Mouse (Mus musculus): ENCODE data around the gene Hist1h3e. TPM values are rescaled to one million over a fixed set of nuclear protein-coding genes. Genes with fewer than 3 reads are reported as not detected.
"Not testable (repeated sequence)": the region's sequence is repeated elsewhere in the genome, so short reads cannot be mapped to it uniquely, and the experiment has no call there.

The Hist1h3e gene
- total RNA-seq (2021): 10 to 100 TPM; 11.9 to 17.0 TPM
- long read RNA-seq, experiment 1, partial matches to known transcripts: 0 of 1 reads
- long read RNA-seq, experiment 1, other reads (novel, unspliced or antisense): 0 of 1 reads
- long read RNA-seq, experiment 2, partial matches to known transcripts: 0 of 2 reads
- long read RNA-seq, experiment 2, other reads (novel, unspliced or antisense): 0 of 2 reads

DNA sequence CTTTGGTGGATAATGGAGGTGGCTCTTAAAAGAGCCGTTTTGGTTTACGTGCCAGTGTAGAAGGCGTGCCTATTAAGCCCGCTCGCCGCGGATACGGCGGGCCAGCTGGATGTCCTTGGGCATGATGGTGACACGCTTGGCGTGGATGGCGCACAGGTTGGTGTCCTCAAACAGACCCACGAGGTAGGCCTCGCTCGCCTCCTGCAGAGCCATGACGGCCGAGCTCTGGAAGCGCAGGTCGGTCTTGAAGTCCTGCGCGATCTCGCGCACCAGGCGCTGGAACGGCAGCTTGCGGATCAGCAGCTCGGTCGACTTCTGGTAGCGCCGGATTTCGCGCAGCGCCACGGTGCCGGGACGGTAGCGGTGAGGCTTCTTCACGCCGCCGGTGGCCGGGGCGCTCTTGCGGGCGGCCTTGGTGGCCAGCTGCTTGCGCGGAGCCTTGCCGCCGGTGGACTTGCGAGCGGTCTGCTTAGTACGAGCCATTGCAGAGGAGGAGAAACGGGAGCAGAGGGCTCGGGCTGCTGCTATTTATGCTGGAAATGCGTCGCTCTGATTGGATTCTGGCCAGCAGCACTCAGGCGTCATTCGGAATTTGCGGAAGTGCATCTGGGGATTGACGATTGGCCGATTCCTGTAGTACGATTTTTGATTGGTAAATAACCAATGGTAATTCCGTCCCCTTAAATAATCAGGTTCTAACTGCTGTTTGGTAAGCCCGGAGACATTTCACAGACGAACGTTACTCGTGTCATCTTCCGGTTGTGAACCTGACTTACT lies at the start of gene Hist1h3e:
Gene Hist1h3e, minus strand, starts transcription at position 487 of the 777 bp plus-strand sequence.
- peak; percentile 83 to 88 for DNase-seq
- intact Hi-C loops (cut with DNase I): not testable (repeated sequence)

DNA sequence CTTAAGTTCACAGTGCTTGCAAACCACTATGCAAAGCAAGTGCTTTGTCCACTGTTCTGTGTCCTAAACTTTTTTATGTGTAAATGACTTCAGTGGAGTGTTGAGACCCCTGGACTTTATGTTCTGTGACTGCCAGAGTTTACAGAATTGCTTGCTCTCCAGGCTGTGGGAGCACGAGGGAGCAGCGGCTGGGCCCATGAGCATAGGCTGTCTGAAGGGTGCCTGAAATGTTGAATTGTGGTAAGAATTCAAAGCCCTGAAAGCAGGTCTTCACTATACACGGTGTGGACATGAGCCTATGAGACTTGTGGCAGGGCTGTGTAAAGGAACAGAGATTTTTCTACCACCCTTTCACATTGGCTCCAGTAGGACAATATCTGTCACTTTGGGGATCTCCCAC lies 49.5 kb upstream of the Hist1h3e start:
- intact Hi-C loops (cut with DNase I): loop anchor here (10.0 kb wide), 1 partner anchor 1787 kb away; no protein-coding TSS in a partner anchor
- DNase-seq: no peak

DNA sequence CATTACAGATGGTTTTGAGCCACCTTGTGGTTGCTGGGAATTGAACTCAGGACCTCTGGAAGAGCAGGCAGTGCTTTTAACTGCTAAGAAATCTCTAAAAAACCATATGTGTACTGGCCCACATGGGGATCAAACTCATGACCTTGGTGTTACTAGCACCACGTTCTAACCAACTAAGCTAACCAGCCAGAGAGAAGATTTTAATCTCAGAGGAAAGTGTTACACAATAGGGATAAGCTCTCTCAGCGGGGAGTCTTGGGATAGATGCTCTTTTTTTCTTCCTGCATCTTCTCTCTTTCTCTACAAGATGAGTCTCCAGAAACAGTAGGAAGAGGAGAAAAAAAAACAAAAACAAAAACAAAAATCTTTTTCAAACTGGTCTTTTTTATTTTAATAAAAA lies 48.2 kb upstream of the Hist1h3e start:
- intact Hi-C loops (cut with DNase I): loop anchor here (10.0 kb wide), 1 partner anchor 1786 kb away; no protein-coding TSS in a partner anchor
- DNase-seq: no peak

DNA sequence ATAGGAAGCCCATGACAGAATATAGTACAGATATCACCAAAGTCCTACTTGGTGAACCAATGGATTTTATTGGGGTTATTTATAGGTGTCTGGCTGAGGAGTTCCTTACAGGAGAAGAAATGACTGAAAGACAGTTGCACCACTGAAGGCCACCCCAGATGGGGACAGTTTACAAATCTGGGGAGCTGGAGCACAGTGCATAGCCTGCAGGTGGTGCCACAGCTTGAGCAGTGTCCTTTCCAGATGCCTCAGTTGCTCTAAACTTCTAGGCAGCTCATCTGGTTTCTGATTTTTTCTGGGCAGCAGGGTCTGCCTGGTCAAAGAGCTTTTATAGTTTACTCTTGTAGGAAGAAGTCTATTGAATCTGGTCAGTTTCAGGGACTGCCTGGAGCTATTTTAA lies 47.7 kb upstream of the Hist1h3e start:
- intact Hi-C loops (cut with DNase I): loop anchor here (10.0 kb wide), 1 partner anchor 1785 kb away; no protein-coding TSS in a partner anchor

DNA sequence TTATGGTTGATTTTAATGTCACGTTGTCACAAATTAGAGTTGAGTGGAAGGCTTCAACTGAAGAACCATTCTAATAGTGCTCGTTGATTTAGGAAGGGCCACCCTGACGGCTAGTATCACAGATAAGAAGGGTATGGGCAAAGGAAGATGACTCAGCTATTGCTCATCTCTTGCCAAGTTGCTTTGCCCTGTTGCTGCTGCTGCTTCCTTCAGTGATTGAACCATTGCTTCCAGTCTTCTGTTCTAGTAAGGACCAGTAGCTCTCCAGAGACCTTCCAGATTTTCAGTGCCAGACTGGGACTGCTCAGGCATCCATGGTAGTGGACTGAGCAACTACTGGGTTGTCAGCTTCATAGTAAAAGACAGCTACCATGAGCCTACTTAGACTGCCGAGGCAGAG lies 47.0 kb upstream of the Hist1h3e start:
- intact Hi-C loops (cut with DNase I): no loop called here
- no peak for DNase-seq

More for the DNA sequence above, 47.7 kb upstream of the Hist1h3e start:
- no peak for DNase-seq

DNA sequence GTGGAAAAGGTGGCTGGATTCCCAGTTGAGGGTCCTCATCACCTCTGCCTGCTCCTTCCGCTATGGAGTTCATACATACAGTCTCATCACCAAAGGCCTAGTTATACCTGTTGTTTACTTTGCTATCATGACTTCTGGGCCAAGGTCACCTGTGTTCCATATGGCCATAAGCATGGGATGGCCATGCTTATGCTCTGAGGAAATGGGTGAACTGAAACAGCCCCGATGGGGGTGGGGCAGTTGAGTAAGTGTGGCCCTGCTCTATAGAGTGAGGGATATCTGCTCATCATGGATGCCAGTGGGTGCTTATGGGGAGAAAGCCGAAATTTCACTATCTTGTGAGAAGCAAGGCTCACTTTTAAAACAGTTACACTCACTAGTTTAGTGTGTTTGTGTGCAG lies 42.9 kb upstream of the Hist1h3e start:
- no peak for DNase-seq
- intact Hi-C loops (cut with DNase I): no loop called here

DNA sequence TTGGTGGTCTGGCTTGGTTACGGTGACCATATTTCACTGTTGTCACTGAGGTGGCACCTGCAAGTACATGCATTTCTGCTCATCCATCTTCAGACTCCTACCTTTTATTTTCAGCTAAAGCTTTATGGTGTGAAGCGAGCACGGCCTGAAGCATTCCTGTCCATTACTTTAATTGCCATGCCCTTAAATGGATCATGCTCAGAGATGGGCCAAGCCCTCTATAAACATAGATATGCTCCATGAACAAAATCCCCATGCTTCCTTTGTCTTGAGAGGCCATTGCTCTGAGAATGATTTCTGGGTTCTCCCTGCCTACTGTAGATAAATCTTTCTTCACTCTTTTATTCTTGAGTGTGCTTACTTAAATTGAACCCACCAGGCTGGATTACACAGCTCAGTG lies 42.3 kb upstream of the Hist1h3e start:
- no peak for DNase-seq
- intact Hi-C loops (cut with DNase I): no loop called here

DNA sequence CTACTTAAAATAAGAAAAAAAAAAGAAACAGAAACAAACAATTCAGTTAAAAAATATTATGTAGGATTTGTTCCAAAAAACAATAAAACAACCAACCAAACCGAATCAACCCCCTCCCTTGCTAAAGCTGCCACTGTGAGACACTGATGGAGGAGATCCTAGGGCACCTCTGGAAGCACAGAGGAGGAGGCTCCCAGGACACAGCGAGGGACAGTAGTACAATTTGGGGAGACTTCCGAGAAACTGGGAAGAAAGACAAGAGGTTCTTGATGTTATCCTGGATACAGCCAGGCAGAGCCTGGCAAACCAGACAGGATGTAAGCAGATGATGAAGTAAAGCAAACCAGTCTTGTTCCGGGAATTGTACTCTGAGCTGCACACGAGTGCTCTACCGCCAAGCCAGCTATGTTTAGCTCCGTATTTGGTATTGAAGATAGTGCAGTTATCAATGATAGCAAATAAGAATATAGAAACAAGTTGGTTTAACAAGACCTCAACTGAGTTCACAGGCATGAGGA lies 41.1 kb upstream of the Hist1h3e start:
- intact Hi-C loops (cut with DNase I): no loop called here
- no peak for DNase-seq

DNA sequence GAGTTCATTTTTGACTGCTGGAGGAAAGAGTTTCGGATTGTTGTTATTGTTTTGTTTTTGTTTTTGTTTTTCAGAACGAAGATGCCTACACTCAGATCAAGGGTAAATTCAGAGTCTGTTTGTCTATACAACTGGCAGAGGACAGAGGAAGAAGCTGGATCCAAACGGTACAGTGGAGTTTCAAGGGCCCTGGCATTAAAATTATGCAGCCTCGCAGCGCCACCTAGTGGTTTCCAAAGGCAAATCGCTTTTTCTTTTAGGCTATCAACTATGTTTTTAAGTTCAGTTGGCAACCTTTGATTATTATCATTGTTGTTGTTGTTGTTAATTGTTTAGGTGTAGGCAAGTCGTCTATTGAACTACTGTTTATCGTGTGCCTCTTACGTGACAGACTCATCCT lies 35.8 kb upstream of the Hist1h3e start:
- DNase-seq: peak; percentile 64 to 66
- intact Hi-C loops (cut with DNase I): loop anchor here (2.0 kb wide), 1 partner anchor 173 kb away; no protein-coding TSS in a partner anchor

DNA sequence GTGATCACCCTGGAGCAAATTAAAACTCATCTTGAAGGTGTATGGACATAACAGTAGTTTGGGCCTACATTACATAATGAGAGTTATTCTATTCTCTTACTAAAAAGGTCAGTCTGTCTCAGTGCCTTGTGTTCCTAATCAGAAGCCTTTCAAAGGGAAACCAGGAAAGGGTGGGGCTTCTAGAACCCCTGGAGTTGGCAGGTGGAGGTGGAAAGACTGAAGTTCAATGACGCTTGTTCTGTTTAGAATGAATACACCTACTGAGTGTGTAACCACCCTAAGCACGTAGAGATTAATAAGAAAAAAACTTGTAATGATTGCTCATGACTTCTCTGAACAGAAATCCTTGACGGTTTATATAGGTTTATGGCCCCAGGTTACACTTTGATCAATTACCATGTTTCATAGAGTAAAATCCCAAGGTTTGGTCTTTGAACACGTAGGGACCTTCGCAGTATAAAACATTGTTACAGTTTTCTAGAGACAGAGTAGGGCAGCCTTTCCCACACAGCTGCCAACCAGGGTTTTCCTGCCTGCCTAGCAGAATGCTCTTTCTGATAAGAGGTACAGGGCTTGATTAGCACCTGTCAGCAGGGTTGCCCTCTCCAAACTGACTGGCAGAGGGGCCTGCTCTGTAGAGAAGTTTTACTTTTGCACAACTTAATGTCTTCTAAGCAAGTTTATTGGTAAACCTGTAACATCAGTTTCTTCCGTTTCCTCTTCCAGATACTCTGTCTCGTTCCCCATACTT lies 33.6 kb upstream of the Hist1h3e start:
- no peak for DNase-seq
- intact Hi-C loops (cut with DNase I): loop anchor here (2.0 kb wide), 1 partner anchor 171 kb away; no protein-coding TSS in a partner anchor

DNA sequence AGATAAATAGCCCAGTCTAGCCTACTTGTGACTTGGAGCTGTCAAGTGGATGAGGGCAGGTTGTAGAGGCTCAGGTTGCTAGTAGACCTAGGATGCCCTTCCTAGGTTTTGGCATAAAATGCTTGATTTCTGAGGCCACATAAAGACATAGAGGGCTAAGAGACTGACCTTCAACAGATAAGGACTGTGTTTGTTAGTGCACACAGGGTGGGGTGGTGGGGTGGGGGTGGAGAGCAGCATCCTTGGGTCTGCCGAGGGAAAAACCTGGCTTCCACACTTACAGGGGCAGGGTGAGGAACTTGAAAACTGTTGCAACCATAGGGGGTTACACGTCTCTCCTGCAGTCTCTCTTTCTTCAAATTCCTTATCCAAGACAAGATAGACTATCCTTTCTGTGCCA lies 33.0 kb upstream of the Hist1h3e start:
- no peak for DNase-seq
- intact Hi-C loops (cut with DNase I): no loop called here

DNA sequence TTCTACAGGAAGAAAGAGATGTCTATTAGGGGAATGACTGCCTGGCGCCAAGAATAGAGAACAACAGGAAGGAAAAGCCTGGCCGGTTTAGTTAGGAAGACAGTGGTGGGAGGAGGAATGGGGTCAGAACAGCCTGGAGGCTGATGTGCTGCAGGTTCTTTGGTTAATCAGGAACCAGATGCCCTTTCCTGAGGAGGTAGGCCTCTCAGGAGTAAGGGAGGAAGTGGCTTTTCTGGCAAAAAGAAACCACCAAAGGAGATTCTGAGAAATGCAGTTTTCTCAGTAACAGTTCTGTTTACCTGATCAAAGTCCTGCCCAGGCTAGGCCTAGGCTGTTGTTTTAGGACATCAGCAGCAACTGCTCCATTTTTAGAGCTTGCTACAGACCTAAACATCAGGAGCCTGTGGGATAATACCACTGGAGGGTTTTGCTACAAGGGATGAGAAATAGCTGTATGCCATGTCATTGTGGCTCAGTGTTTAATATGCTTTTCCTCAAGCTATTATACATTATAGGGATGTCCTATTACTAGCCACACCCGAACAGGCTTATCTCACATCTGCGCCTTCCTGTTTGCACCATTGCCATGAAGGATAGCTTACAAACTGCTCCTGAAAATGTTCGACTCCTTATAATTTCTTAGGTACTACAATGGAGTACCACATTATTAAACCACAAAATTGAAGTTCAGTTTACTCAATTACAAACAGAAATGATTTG lies 31.0 kb upstream of the Hist1h3e start:
- intact Hi-C loops (cut with DNase I): no loop called here
- no peak for DNase-seq

DNA sequence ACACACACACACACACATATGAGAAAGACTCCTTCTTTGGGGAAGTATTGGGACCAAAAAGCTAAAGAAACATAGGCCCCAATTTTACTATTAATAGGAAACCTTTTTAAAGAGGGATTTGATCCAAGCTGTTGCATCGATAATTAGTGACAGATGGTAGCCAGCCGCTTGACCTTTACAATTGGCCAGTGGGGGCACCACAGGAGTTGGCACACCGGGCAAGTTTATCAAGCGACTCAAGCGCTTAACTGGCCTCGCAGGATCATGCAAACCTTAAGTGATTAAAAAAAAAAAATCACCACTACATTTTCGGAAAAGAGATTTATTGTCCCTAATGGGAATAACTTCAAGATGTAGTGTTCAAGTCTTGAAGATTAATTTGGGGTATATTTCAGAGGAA lies 30.4 kb upstream of the Hist1h3e start:
- DNase-seq: no peak
- intact Hi-C loops (cut with DNase I): no loop called here

DNA sequence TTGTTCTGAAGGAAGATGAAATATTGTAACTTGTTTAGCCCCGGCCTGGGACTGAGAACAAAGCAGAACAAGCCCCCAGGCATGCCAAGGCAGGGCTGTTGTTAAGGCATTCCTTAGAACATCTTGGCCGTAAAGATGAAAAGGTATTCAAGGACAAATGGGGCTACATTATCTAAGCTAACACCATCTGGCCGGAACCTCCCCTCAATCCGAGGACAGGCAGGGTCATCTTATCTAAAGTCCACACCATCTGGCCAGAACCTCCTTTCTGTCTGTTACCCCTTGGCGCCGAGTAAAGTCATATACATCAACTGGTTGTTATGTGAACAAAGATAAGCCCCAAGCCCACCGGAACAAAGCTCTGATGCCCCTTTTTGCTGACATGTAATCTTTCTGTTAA lies 29.7 kb upstream of the Hist1h3e start:
- DNase-seq; intact Hi-C loops (cut with DNase I): not testable (repeated sequence)

DNA sequence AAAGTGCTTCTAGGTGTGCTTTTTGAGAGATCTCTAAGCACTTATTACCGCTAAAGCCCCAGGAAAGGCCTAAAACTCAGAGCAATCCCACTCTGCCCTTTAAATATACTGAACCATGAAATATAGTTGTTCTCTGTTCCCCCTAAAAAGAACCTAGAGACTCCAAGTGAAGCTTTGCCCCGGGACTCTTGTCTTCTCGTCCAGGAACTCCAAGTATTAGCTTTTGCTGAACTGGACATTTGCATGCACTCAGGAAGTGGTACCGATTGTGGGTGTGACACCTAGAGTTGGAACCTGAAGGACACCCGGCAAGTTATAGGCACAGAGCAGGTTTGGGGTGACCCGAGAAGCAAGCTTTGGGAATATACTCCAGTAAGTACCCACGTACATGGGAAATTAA lies 29.0 kb upstream of the Hist1h3e start:
- intact Hi-C loops (cut with DNase I): no loop called here
- DNase-seq: no peak

DNA sequence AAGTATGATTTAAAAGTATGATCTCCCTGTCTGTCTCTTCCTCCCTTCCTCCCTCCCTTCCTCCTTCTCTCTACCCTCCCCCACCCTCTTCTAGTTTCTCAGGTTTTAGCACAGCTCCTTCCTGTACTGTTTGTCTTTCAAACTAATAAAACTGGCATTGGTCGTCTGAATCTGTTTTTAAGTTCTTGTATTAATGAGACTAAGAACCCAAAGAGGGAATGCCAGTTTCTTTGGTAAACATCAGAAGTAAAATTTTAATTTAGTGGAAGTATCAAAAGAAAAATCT lies 24.7 kb upstream of the Hist1h3e start:
- DNase-seq: no peak
- intact Hi-C loops (cut with DNase I): loop anchor here (10.0 kb wide), 1 partner anchor 1872 kb away; the partner anchor contains the start of genes Hist1h2ai, Hist1h2bl and Hist1h3h

DNA sequence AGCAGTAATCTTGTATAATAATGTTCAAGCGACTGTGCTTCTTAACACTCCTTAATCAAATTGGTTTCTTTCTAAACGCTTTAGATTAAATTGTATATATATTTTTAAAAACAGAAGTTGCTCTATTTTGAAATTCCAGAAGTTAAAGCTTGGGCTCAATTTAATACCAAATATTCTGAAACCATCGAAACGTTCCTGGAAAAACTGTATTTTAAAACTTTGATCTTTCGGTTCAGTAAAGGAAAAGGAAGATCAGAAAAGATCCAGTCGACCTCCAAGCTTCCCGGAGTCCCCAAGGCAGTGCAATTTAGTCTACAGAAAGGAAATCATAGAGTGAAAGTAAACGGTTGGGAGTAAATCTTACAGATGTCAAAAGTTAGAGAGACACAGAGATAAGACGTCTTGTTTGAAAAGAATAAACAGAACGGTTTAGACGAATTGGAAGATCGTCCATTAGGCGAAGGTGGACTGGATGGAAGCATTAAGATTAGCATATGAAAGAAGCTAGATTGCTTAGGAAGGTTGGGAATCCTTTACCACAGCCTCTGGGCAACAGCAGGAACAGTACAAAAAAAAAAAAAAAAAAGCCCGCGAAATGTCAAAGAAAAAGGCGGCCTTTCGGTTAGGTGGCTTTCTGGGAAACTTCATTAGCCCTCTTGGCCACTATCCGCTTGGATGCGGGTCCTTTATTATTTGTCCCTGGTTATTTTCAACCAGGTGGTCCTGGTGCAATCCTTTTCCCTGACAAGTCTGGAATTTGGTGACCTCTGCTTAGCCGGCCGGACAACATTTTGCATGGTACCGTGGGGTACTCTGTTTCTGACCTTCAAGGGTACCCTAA lies 24.1 kb upstream of the Hist1h3e start:
- DNase-seq: no peak
- intact Hi-C loops (cut with DNase I): loop anchor here (10.0 kb wide), 1 partner anchor 1872 kb away; the partner anchor contains the start of genes Hist1h2ai, Hist1h2bl and Hist1h3h

DNA sequence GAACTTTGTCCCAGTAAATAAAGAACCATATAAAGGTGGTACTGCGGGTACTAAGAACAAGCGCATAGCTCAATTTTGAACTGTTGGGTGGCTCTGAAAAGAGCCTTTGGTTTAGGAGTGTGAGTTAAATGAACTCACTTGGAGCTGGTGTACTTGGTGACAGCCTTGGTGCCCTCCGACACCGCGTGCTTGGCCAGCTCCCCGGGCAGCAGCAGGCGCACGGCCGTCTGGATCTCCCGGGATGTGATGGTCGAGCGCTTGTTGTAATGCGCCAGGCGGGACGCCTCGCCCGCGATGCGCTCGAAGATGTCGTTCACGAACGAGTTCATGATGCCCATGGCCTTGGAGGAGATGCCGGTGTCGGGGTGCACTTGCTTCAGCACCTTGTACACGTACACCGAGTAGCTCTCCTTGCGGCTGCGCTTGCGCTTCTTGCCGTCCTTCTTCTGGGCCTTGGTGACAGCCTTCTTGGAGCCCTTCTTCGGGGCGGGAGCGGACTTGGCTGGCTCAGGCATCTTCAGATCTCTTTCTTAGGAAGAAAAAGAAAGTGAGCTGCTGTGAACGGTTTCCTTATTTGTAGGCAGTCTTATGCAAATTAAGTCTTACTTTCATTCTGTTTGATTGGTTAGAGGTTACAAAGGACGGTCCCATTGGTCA lies 23.4 kb upstream of the Hist1h3e start:
- intact Hi-C loops (cut with DNase I): loop anchor here (10.0 kb wide), 1 partner anchor 1871 kb away; the partner anchor contains the start of genes Hist1h2ai, Hist1h2bl and Hist1h3h
- peak; percentile 28 to 65 for DNase-seq

DNA sequence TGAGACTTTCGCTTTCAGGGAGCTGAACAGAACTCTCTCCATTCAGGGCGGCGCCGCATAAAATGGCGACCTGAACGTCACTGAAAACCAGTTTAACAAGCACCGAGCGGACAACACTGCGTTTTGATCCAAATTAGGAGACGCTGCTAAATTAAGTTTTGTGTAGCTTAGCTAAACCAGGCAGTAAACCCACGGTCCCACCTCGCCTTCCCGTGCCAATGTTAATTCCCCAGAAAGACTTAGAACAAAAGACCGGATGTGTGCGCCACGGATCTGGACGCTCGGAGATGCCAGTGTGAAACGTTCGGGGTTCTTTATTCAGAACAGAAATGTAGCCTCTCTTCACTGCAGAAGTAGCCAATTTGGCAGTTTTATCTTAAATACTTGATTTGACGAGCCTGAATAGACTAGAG lies 22.9 kb upstream of the Hist1h3e start:
- intact Hi-C loops (cut with DNase I): loop anchor here (10.0 kb wide), 1 partner anchor 1870 kb away; the partner anchor contains the start of genes Hist1h2ai, Hist1h2bl and Hist1h3h
- peak; percentile 11 to 64 for DNase-seq
